Mouse (Mus musculus): ENCODE measurements around the gene Echdc2. TPM values are rescaled to one million over a fixed set of nuclear protein-coding genes. Genes with fewer than 3 reads are reported as not detected.
"Not testable (repeated sequence)": the region's sequence is repeated elsewhere in the genome, so short reads cannot be mapped to it uniquely, and the experiment has no call there.

Gene Echdc2
- polyA plus RNA-seq, 1 experiment from 2014 or later = 6.7 TPM

DNA sequence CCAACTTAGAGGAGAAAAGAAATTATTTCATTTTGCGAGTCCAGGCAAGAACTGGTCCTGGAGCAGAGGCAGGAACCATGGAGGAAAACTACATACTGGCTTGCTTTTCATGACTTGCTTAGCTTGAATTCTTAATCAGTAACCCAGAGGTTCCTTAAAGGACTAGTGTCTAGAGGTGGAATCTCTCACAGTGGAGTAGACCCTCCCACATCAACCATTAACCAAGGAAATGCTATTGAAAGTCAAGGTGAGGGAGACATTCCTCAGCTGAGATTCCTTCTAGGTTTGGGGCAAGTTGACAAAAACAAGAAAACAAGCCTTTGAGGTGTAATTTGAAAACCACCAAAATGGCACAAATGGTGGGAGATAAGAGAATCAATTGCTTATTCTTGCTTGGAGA lies 20.4 kb upstream of the Echdc2 start, which contains the start of gene Scp2:
Gene Scp2 (minus strand): TSS at position 119 of the 400 bp plus-strand sequence.
- no peaks in the 10 kb centered on the region for H3K9me3 ChIP-seq
- no peaks in the 10 kb centered on the region for H3K4me1 ChIP-seq (replicated peaks)
- H3K36me3 ChIP-seq = no peaks in the 10 kb centered on the region
- H3K9ac ChIP-seq (replicated peaks) = no peak within 1 kb of the TSS
- H3K4me3 ChIP-seq (replicated peaks) = no peak within 1 kb of the TSS
- no peak within 1 kb of the TSS for H3K4me2 ChIP-seq (replicated peaks)
- WGBS = 90% methylated on average over 1 of the region's 1 CpGs
- H3K27ac ChIP-seq = no peak within 1 kb of the TSS
- ATAC-seq = no peak
- no peaks in the 10 kb centered on the region for H3K27me3 ChIP-seq

DNA sequence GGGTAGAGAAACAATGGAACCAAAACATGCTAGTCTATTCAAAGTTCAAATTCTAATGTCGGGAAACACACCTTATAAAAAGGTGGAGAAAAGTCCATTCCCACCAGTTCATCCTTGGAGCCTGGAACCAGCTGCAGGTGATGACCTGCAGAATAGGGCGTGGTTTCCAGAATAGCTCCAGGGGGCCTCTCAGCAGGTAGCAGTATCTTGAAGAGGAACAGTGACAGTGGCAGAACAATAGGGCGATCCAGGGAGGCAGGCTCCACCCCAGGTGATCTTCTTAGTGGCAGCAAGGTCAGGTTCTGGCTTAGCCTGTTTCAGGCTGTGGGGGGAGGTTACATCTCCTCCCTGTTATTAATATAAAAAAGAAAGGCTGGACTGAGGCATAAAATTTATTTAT lies 19.7 kb upstream of the Echdc2 start:
- not testable (repeated sequence) for H3K4me3 ChIP-seq (replicated peaks); H3K9me3 ChIP-seq; H3K27me3 ChIP-seq; H3K9ac ChIP-seq (replicated peaks); H3K4me2 ChIP-seq (replicated peaks); H3K4me1 ChIP-seq (replicated peaks); ATAC-seq; H3K36me3 ChIP-seq; H3K27ac ChIP-seq
- WGBS = 46% methylated on average over 3 of the region's 3 CpGs

DNA sequence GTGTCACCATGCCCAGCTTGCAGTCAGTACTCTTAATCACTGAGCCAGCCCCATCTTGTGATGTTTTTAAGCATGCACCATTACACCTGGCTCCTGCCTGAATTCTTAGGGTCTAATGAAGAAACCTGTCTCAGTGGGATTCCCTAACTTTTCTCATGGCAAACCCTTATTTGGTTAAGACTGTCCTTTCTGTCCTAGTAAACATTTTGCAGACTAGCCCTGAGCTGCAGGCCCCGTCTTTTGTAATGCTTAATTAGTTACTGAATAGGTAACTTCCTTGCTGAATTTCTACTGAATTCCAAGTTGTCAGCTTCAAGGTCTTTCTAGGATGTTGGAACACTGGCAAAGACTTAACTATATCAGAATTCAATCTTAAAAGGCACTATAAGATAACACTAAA lies 10.1 kb upstream of the Echdc2 start:
- not testable (repeated sequence) for H3K4me2 ChIP-seq (replicated peaks); H3K27ac ChIP-seq; H3K9ac ChIP-seq (replicated peaks); H3K36me3 ChIP-seq; H3K4me3 ChIP-seq (replicated peaks); H3K9me3 ChIP-seq; ATAC-seq; H3K4me1 ChIP-seq (replicated peaks); H3K27me3 ChIP-seq
- WGBS = 71% methylated on average over 1 of the region's 1 CpGs

DNA sequence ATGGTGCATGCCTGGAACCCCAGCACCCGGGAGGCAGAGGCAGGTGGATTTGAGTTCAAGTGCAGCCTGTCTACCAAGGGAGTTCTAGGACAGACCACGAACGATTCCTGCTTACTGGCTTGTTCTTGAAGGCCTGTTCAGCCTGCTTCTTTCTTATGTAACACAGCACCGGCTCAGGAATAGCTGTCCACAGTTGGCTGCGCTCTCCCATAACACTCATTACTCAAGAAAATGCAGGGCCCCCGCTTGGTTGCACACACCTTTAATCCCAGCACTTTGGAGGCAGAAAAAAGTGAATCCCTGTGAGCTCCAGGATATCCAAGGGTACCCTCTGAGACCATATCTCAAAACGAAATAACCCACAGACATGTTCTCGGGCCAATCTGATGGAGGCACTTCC lies 3.3 kb upstream of the Echdc2 start:
- Histone ChIP-seq H3K27me3 (peaks cover 10% of the 10 kb centered on the region; the same call in 1 of the 2 replicates), H3K4me3 (replicated peaks) (no peak overlapping the region), H3K9ac (replicated peaks) (no peak overlapping the region), H3K4me2 (replicated peaks) (no peak overlapping the region), H3K36me3 (no peaks in the 10 kb centered on the region), H3K4me1 (replicated peaks) (peaks cover 10% of the 10 kb centered on the region), H3K27ac (no peak overlapping the region), H3K9me3 (no peaks in the 10 kb centered on the region)
- 90% methylated on average over 8 of the region's 8 CpGs for WGBS
- no peak for ATAC-seq

DNA sequence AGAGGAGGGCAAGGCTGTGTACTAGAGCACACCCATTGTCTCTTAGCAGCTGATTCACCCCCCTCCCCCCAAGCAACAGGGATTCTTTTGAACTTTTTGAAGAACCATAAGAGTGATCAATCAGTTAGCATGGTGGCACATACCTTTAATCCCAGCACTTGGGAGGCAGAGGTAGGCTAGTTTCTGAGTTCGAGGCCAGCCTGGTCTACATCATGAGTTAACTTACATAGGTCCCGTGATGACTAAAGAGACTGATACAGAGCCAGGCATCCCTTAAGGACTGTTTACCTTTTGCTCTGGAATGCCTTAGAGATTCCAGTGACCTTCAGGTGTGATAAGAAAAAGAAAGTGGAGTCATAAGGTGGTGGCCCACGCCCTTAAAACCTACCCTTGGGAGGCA lies 1.9 kb upstream of the Echdc2 start:
- ATAC-seq = no peak
- no peaks in the 10 kb centered on the region for H3K36me3 ChIP-seq
- no peaks in the 10 kb centered on the region for H3K9me3 ChIP-seq
- H3K4me1 ChIP-seq (replicated peaks) = peaks cover 10% of the 10 kb centered on the region
- H3K4me3 ChIP-seq (replicated peaks) = no peak overlapping the region
- H3K9ac ChIP-seq (replicated peaks) = no peak overlapping the region
- WGBS = 85% methylated on average over 3 of the region's 3 CpGs
- H3K27ac ChIP-seq = no peak overlapping the region
- H3K4me2 ChIP-seq (replicated peaks) = no peak overlapping the region
- peaks cover 10% of the 10 kb centered on the region; the same call in 1 of the 2 replicates for H3K27me3 ChIP-seq

DNA sequence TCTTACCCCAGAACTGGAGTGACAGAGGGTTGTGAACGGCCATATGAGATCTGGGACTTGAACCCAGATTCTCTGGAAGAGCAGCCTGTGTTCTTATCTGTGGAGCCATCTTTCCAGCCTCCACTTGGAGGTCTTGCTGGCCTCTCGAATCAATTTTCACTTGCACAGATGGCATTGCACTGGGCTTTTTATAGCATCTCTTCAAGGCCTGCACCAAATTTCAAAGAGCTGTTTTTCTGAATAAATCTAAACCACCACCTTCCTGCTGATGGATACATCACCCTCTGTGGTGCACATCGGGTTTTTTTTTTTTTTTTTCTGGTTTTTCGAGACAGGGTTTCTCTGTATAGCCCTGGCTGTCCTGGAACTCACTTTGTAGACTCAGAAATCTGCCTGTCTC lies 1.6 kb downstream of the Echdc2 start:
- no peak overlapping the region for H3K27ac ChIP-seq

DNA sequence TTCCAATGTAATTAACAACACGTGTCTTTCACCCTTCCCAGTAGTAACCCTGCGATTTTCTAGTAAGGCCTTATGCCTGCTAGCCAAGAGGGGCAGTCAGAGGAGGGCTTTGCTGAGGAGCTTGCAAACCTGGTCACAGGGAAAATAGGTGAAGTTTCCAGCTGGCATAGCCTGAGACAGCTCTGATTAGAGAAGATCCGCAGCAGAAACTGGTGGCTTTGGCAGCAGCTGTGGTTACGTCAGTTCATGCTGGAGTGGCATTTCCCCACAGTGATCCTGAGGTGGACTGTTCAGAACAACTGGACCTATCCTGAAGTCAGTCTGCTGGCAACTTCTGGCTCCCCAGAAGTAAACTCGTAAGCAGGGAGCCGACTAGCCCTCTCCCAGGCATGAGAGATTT lies 2.8 kb downstream of the Echdc2 start:
- H3K4me3 ChIP-seq (replicated peaks) = no peak overlapping the region
- WGBS = 90% methylated on average over 6 of the region's 6 CpGs
- no peak overlapping the region for H3K4me2 ChIP-seq (replicated peaks)
- no peak overlapping the region for H3K27ac ChIP-seq
- ATAC-seq = no peak
- H3K9me3 ChIP-seq = no peaks in the 10 kb centered on the region
- peaks cover 10% of the 10 kb centered on the region; the same call in 1 of the 2 replicates for H3K27me3 ChIP-seq
- peaks cover 10% of the 10 kb centered on the region for H3K4me1 ChIP-seq (replicated peaks)
- no peak overlapping the region for H3K9ac ChIP-seq (replicated peaks)
- no peaks in the 10 kb centered on the region for H3K36me3 ChIP-seq

More for the DNA sequence above, 1.6 kb downstream of the Echdc2 start:
- H3K36me3 ChIP-seq = no peaks in the 10 kb centered on the region
- no peak overlapping the region for H3K4me3 ChIP-seq (replicated peaks)
- no peaks in the 10 kb centered on the region for H3K9me3 ChIP-seq
- 87% methylated on average over 4 of the region's 4 CpGs for WGBS
- ATAC-seq = no peak
- H3K27me3 ChIP-seq = peaks cover 10% of the 10 kb centered on the region; the same call in 1 of the 2 replicates
- peaks cover 10% of the 10 kb centered on the region for H3K4me1 ChIP-seq (replicated peaks)
- H3K9ac ChIP-seq (replicated peaks) = no peak overlapping the region
- no peak overlapping the region for H3K4me2 ChIP-seq (replicated peaks)

DNA sequence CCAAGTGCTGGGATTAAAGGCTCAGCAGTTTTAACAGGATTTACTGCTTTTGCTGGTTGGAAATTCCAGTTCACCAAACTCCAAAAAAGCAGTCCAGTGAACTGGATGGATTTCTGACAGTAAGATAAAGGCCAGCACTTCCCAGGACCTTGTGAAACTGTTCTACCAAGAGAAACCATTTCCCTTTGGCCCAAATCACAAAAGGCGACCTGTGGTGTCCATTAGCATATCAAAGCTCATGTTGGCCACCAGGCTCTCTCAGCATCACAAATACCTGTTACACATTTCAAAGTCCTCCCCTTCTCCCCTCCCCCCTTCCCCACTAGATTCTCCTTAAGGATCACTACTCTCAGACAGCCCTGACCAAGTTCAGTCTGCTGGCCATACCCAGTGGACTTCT lies 17.0 kb downstream of the Echdc2 start:
- H3K4me1 ChIP-seq (replicated peaks) = no peaks in the 10 kb centered on the region
- no peak overlapping the region for H3K9ac ChIP-seq (replicated peaks)
- 25% methylated on average over 1 of the region's 1 CpGs for WGBS
- no peak overlapping the region for H3K27ac ChIP-seq
- no peaks in the 10 kb centered on the region for H3K36me3 ChIP-seq
- no peak overlapping the region for H3K4me3 ChIP-seq (replicated peaks)
- H3K4me2 ChIP-seq (replicated peaks) = no peak overlapping the region
- no peak for ATAC-seq
- no peaks in the 10 kb centered on the region for H3K9me3 ChIP-seq
- no peaks in the 10 kb centered on the region for H3K27me3 ChIP-seq

DNA sequence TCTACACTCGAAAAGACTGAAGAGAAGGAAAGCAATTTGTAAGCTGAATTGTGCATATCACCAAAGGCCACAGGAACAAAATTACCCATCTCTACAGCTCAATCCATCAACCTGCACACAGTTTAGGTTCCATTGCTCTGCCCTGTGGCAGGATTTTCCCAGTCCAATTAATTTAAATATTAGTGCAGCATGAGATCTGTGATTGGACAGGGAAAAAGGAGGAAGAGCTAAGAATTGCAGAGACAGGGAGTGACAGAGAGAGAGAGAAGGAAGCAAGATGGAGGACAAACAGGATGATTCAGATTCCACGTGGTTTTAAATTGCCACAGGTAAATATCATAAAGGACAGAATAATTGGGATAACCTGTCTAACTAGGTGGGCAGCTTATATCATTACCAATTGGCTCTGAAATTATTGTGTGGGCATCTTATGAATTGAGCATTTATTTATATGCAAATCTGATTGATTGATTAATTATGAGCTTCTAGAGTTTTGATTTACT lies 27.6 kb downstream of the Echdc2 start:
- Histone ChIP-seq H3K27ac (no peak overlapping the region), H3K9ac (replicated peaks) (no peak overlapping the region), H3K4me1 (replicated peaks) (no peaks in the 10 kb centered on the region), H3K4me3 (replicated peaks) (no peak overlapping the region), H3K9me3 (no peaks in the 10 kb centered on the region), H3K36me3 (no peaks in the 10 kb centered on the region), H3K4me2 (replicated peaks) (no peak overlapping the region), H3K27me3 (no peaks in the 10 kb centered on the region)
- no peak for ATAC-seq
- 81% methylated on average over 2 of the region's 2 CpGs for WGBS

DNA sequence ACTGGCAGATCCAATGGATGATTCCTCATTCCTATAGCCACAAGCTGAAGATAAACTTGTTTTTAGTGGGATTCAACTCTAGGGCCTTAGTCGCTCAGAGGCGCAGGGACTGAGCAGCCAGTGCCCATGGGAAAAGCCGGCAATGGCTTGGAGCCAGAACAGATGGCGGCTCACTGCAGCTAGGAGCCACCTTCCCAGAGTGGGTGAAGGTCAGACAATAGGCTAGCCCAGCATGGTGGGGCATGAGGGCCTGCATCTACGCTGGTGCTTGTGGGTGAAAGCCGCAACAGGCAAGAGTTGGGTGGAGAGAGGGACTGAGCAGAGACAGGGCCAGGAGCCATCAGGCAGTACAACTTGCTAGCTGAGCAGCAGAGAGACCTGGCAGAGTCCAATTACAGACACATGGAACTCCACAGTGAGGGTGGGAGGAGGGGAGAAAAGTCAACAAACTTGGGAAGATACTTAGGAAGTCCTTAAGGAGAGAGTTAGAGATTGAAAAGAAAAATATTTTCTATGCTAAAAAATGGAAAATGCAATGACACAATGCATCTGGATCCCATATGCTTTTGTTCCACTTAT lies 31.1 kb downstream of the Echdc2 start:
- H3K4me3 ChIP-seq (replicated peaks) = no peak overlapping the region
- no peak overlapping the region for H3K27ac ChIP-seq
- 62% methylated on average over 6 of the region's 6 CpGs for WGBS
- H3K9me3 ChIP-seq = no peaks in the 10 kb centered on the region
- no peaks in the 10 kb centered on the region for H3K36me3 ChIP-seq
- H3K4me2 ChIP-seq (replicated peaks) = no peak overlapping the region
- no peak overlapping the region for H3K9ac ChIP-seq (replicated peaks)
- H3K4me1 ChIP-seq (replicated peaks) = no peaks in the 10 kb centered on the region
- no peaks in the 10 kb centered on the region for H3K27me3 ChIP-seq
- no peak for ATAC-seq

DNA sequence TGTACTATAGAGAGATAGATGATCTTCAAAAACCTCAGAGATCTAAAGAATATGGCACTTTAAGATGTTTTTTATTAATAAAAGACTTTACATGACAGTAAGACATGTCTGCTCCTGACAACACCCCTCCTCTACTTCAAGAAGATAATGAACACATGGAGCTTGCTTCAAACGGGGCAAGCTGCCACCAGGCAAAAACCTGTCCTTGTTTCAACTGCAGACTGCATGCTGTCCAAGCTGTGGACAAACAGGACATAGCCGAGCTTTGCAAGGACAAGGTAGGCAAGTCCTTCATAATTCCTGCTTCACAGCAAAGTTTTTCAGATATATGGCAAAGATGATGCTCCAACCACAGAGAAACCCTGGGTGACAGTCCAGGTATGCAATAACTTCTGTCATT lies 34.0 kb downstream of the Echdc2 start:
- Histone ChIP-seq H3K9ac (replicated peaks) (no peak overlapping the region), H3K9me3 (no peaks in the 10 kb centered on the region), H3K27me3 (no peaks in the 10 kb centered on the region), H3K4me3 (replicated peaks) (no peak overlapping the region), H3K4me2 (replicated peaks) (no peak overlapping the region), H3K27ac (no peak overlapping the region), H3K36me3 (no peaks in the 10 kb centered on the region), H3K4me1 (replicated peaks) (no peaks in the 10 kb centered on the region)
- 74% methylated on average over 2 of the region's 2 CpGs for WGBS
- ATAC-seq = no peak

DNA sequence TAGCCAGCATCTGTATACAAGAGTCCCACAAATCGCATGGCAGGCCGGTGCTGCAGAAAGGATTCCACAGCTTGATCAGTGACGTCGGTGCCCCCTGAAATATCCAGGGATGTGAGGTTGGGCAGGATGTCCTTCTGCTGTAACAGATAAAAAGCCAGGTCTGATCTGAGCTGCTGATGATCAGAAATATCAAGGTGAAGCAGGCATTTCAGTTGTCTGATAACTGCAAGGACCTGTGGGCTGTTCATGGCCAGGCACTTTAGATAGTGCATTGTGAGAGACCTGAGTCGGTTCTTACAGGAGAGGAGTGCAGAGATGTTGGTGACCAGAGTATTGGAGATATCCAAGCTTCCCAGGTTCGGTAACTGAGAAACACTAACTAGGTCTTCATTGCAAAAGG lies 39.4 kb downstream of the Echdc2 start:
- no peaks in the 10 kb centered on the region for H3K27me3 ChIP-seq
- H3K27ac ChIP-seq = no peak overlapping the region
- no peak for ATAC-seq
- no peaks in the 10 kb centered on the region for H3K36me3 ChIP-seq
- no peak overlapping the region for H3K4me3 ChIP-seq (replicated peaks)
- H3K9me3 ChIP-seq = no peaks in the 10 kb centered on the region
- no peaks in the 10 kb centered on the region for H3K4me1 ChIP-seq (replicated peaks)
- 97% methylated on average over 6 of the region's 6 CpGs for WGBS
- H3K9ac ChIP-seq (replicated peaks) = no peak overlapping the region
- H3K4me2 ChIP-seq (replicated peaks) = no peak overlapping the region

DNA sequence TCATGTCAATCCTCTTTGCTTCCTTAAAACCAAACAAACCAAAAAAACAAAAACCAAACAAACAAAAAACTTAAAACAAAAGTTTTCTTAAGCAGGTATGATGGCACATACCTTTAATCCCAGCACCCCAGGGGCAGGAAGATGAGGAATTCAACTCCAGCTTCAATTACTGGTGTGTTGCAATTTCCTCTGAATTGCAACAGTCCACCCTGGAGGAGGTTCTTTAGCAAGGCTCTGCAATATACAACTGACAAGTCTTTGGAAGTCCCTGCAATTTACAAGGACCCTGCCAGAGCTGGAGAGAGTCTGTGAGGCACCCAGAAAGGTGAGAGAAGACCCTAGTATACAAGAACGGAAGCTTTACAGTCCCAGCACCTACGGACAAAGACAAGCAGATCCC lies 47.8 kb downstream of the Echdc2 start:
- H3K27me3 ChIP-seq = peaks cover 36% of the 10 kb centered on the region
- no peak overlapping the region for H3K9ac ChIP-seq (replicated peaks)
- no peak overlapping the region for H3K4me3 ChIP-seq (replicated peaks)
- no peak overlapping the region for H3K27ac ChIP-seq
- H3K4me1 ChIP-seq (replicated peaks) = 0 out of 2 replicates have a peak, but pooled peaks cover 9% of the 10 kb centered on the region
- H3K9me3 ChIP-seq = no peaks in the 10 kb centered on the region
- H3K36me3 ChIP-seq = no peaks in the 10 kb centered on the region
- no peak overlapping the region for H3K4me2 ChIP-seq (replicated peaks)
- WGBS = 81% methylated on average over 2 of the region's 2 CpGs
- no peak for ATAC-seq

Data from midbrain, embryonic 13.5 days (tissue).